Mouse (Mus musculus) liver, postnatal 0 days (tissue): ENCODE results near the gene E2f6.

Experiments used
- CTCF ChIP-seq: sonication (generic); IDR thresholded peaks from 2 replicates; pipeline ENCODE4 v1.5.1; 2016; ENCODE audit warnings: antibody characterized with exemption, low read depth
- EP300 ChIP-seq: IDR thresholded peaks from 2 replicates; pipeline ENCODE4 v1.6.1; 2016; ENCODE audit warnings: antibody characterized with exemption, low read depth, mild to moderate bottlenecking

- no peak for TF ChIP-seq CTCF
- no peak for TF ChIP-seq EP300
Observed at GRCm38 (mm10) chr12:16867306-16867705, 56.5 kb downstream of the E2f6 start.
